Mouse (Mus musculus): ENCODE data around the gene Eif4e1b.

Gene Eif4e1b

GRCm38 (mm10) chr13:54783698-54784097 is at the start of gene Eif4e1b:
Gene Eif4e1b, plus strand, starts transcription at chr13:54783998.
- no peak for DNase-seq (ENCODE audit: low read depth in 2 of 2, low spot score in 2 of 2)

GRCm38 (mm10) chr13:54736931-54737330 is 46.9 kb upstream of the Eif4e1b start:
- no peak for DNase-seq (ENCODE audit: low read depth in 2 of 2, low spot score in 2 of 2)

GRCm38 (mm10) chr13:54737488-54738212 is 46.1 kb upstream of the Eif4e1b start:
- DNase-seq (ENCODE audit: low read depth in 2 of 2, low spot score in 2 of 2) = no peak

- DNase-seq (ENCODE audit: low read depth in 2 of 2, low spot score in 2 of 2) = no peak
Observed at GRCm38 (mm10) chr13:54738213-54738601, 45.6 kb upstream of the Eif4e1b start.

GRCm38 (mm10) chr13:54746110-54746509 is 37.7 kb upstream of the Eif4e1b start:
- DNase-seq (ENCODE audit: low read depth in 2 of 2, low spot score in 2 of 2) = no peak

- DNase-seq (ENCODE audit: low read depth in 2 of 2, low spot score in 2 of 2) = no peak
Observed at GRCm38 (mm10) chr13:54746896-54747295, 36.9 kb upstream of the Eif4e1b start.

- DNase-seq (ENCODE audit: low read depth in 2 of 2, low spot score in 2 of 2) = no peak
Observed at GRCm38 (mm10) chr13:54748190-54748589, 35.6 kb upstream of the Eif4e1b start.

- DNase-seq (ENCODE audit: low read depth in 2 of 2, low spot score in 2 of 2) = no peak
Observed at GRCm38 (mm10) chr13:54748721-54749060, 35.1 kb upstream of the Eif4e1b start.

- no peak for DNase-seq (ENCODE audit: low read depth in 2 of 2, low spot score in 2 of 2)
Observed at GRCm38 (mm10) chr13:54749061-54749863, 34.5 kb upstream of the Eif4e1b start.

GRCm38 (mm10) chr13:54749864-54750411 is 33.9 kb upstream of the Eif4e1b start, which contains the start of gene Gprin1:
Gene Gprin1, minus strand, starts transcription at chr13:54749874.
- DNase-seq (ENCODE audit: low read depth in 2 of 2, low spot score in 2 of 2) = no peak

GRCm38 (mm10) chr13:54750699-54751098 is 33.1 kb upstream of the Eif4e1b start:
- DNase-seq (ENCODE audit: low read depth in 2 of 2, low spot score in 2 of 2) = no peak

GRCm38 (mm10) chr13:54752656-54753055 is 31.1 kb upstream of the Eif4e1b start:
- DNase-seq (ENCODE audit: low read depth in 2 of 2, low spot score in 2 of 2) = no peak

GRCm38 (mm10) chr13:54753733-54754132 is 30.1 kb upstream of the Eif4e1b start:
- no peak for DNase-seq (ENCODE audit: low read depth in 2 of 2, low spot score in 2 of 2)

GRCm38 (mm10) chr13:54754169-54755080 is 29.4 kb upstream of the Eif4e1b start:
- no peak for DNase-seq (ENCODE audit: low read depth in 2 of 2, low spot score in 2 of 2)

- DNase-seq (ENCODE audit: low read depth in 2 of 2, low spot score in 2 of 2) = no peak
Observed at GRCm38 (mm10) chr13:54755201-54755830, 28.5 kb upstream of the Eif4e1b start.

GRCm38 (mm10) chr13:54756156-54756712 is 27.6 kb upstream of the Eif4e1b start:
- DNase-seq (ENCODE audit: low read depth in 2 of 2, low spot score in 2 of 2) = no peak

- no peak for DNase-seq (ENCODE audit: low read depth in 2 of 2, low spot score in 2 of 2)
Observed at GRCm38 (mm10) chr13:54757093-54757830, 26.5 kb upstream of the Eif4e1b start.

GRCm38 (mm10) chr13:54758045-54758755 is 25.6 kb upstream of the Eif4e1b start:
- DNase-seq (ENCODE audit: low read depth in 2 of 2, low spot score in 2 of 2) = peak in 1 of 2 experiments; percentile 35
